Mouse (Mus musculus) intestine, postnatal 0 days (tissue): ENCODE data around the gene Dennd4c. TPM values are rescaled to one million over a fixed set of nuclear protein-coding genes. Genes with fewer than 3 reads are reported as not detected.

Source experiments
- ATAC-seq: fragments of 200-750 bp; cut with Nextera tagmentation; 2 replicates; pipeline ENCODE4 v1.8.0; 2017; ENCODE audit warnings: mild to moderate bottlenecking, moderate TSS enrichment, moderate library complexity
- H3K27ac ChIP-seq: fragments of 300-500 bp; sonication (generic); 2 replicates; pipeline ENCODE4 v1.5.1; 2014; ENCODE audit warnings: mild to moderate bottlenecking, low read depth, low read length, moderate library complexity
- H3K27me3 ChIP-seq: fragments of 300-500 bp; sonication (generic); replicated peaks from 2 replicates; pipeline ENCODE4 v1.6.1; 2014; ENCODE audit warnings: low read length, mixed read lengths; ENCODE audit not compliant: control insufficient read depth, insufficient read depth
- H3K36me3 ChIP-seq: fragments of 300-500 bp; sonication (generic); 2 replicates; pipeline ENCODE4 v1.6.1; 2014; ENCODE audit warnings: mild to moderate bottlenecking, moderate library complexity; ENCODE audit not compliant: control insufficient read depth, insufficient read depth
- H3K4me1 ChIP-seq: fragments of 300-500 bp; sonication (generic); replicated peaks from 2 replicates; pipeline ENCODE4 v1.6.1; 2014; ENCODE audit warnings: antibody characterized with exemption, low read length, mixed read lengths; ENCODE audit not compliant: control insufficient read depth, insufficient read depth
- H3K4me2 ChIP-seq: fragments of 300-500 bp; sonication (generic); replicated peaks from 2 replicates; pipeline ENCODE4 v1.6.1; 2014; ENCODE audit warnings: low read depth, mild to moderate bottlenecking, moderate library complexity
- H3K4me3 ChIP-seq: fragments of 300-500 bp; sonication (generic); 2 replicates; pipeline ENCODE4 v1.5.1; 2014; ENCODE audit warnings: low read depth, low read length
- H3K9ac ChIP-seq: fragments of 300-500 bp; sonication (generic); 2 replicates; pipeline ENCODE4 v1.6.1; 2014; ENCODE audit warnings: mild to moderate bottlenecking, low read depth, low read length
- H3K9me3 ChIP-seq: fragments of 300-500 bp; sonication (generic); 2 replicates; pipeline ENCODE4 v1.6.1; 2016; ENCODE audit warnings: mixed run types; ENCODE audit not compliant: control insufficient read depth
- CTCF ChIP-seq: sonication (generic); IDR thresholded peaks from 2 replicates; pipeline ENCODE4 v1.5.1; 2016; ENCODE audit warnings: low read depth, mild to moderate bottlenecking, control low read depth, antibody characterized with exemption, moderate library complexity
- WGBS: fragments of 180-500 bp; shearing (Covaris S2); extraction: QIAGEN DNeasy Blood & Tissue Kit; methylation state at CpG from one replicate; pipeline ENCODE4 v1.1.7; 2014; 5-methylcytosine and 5-hydroxymethylcytosine counted together
- polyA plus RNA-seq: library from polyadenylated mRNA; unstranded; fragments of >200 nt; fragmentation: Nextera tagmentation; extraction: Ambion mirVana; gene quantifications from 2 replicates; pipeline ENCODE4 v1.2.1, GENCODE M21; 2015

The Dennd4c gene
- polyA plus RNA-seq, 1 experiment from 2014 or later: 3.2 TPM

GRCm38 (mm10) chr4:86871988-86872387 lies 123.6 kb downstream of the Dennd4c start:
- H3K9me3 ChIP-seq: no peaks in the 10 kb centered on the region
- no peak overlapping the region for H3K9ac ChIP-seq
- no peak overlapping the region for H3K4me2 ChIP-seq
- no peak for ATAC-seq
- H3K4me3 ChIP-seq: no peak overlapping the region
- no peaks in the 10 kb centered on the region for H3K27me3 ChIP-seq
- no peaks in the 10 kb centered on the region for H3K4me1 ChIP-seq
- TF ChIP-seq CTCF: no peak
- no peak overlapping the region for H3K27ac ChIP-seq
- no peaks in the 10 kb centered on the region for H3K36me3 ChIP-seq

GRCm38 (mm10) chr4:86873072-86873471 lies 124.7 kb downstream of the Dennd4c start:
- no peak for TF ChIP-seq CTCF
- Histone ChIP-seq H3K4me2 (no peak overlapping the region), H3K27ac (no peak overlapping the region), H3K27me3 (no peaks in the 10 kb centered on the region), H3K4me1 (no peaks in the 10 kb centered on the region), H3K9me3 (no peaks in the 10 kb centered on the region), H3K9ac (no peak overlapping the region), H3K4me3 (no peak overlapping the region), H3K36me3 (no peaks in the 10 kb centered on the region)
- no peak for ATAC-seq
- WGBS: 55% methylated on average over 4 of the region's 4 CpGs

- peak; percentile 94 for ATAC-seq
- peak within 1 kb of the TSS; percentile 100 for H3K4me2 ChIP-seq
- no peaks in the 10 kb centered on the region for H3K9me3 ChIP-seq
- H3K36me3 ChIP-seq: no peaks in the 10 kb centered on the region
- H3K4me1 ChIP-seq: no peaks in the 10 kb centered on the region
- H3K27ac ChIP-seq: no peak within 1 kb of the TSS
- peak within 1 kb of the TSS; percentile 58 for H3K9ac ChIP-seq
- under 1% methylated on average over 51 of the region's 60 CpGs for WGBS
- TF ChIP-seq CTCF: peak; percentile 62
- peak within 1 kb of the TSS; percentile 70 for H3K4me3 ChIP-seq
- H3K27me3 ChIP-seq: no peaks in the 10 kb centered on the region
These were observed 125.9 kb downstream of the Dennd4c start, which contains the start of gene Acer2 for GRCm38 (mm10) chr4:86874146-86874847. TSS of gene Acer2 (plus strand) at chr4:86874396.

- no peak for TF ChIP-seq CTCF
- 96% methylated on average over 2 of the region's 2 CpGs for WGBS
- H3K4me3 ChIP-seq: no peak overlapping the region
These were observed 131.1 kb downstream of the Dennd4c start for GRCm38 (mm10) chr4:86879477-86879876.

GRCm38 (mm10) chr4:86881178-86881577 lies 132.8 kb downstream of the Dennd4c start:
- no peak overlapping the region for H3K4me3 ChIP-seq
- no peaks in the 10 kb centered on the region for H3K4me1 ChIP-seq
- H3K27me3 ChIP-seq: no peaks in the 10 kb centered on the region
- H3K4me2 ChIP-seq: no peak overlapping the region
- ATAC-seq: no peak
- no peak overlapping the region for H3K27ac ChIP-seq
- 77% methylated on average over 4 of the region's 4 CpGs for WGBS
- no peak overlapping the region for H3K9ac ChIP-seq
- TF ChIP-seq CTCF: no peak
- no peaks in the 10 kb centered on the region for H3K9me3 ChIP-seq
- H3K36me3 ChIP-seq: no peaks in the 10 kb centered on the region

More at GRCm38 (mm10) chr4:86879477-86879876, 131.1 kb downstream of the Dennd4c start:
- Histone ChIP-seq H3K27ac (no peak overlapping the region), H3K9me3 (no peaks in the 10 kb centered on the region), H3K4me1 (no peaks in the 10 kb centered on the region), H3K27me3 (no peaks in the 10 kb centered on the region), H3K36me3 (no peaks in the 10 kb centered on the region), H3K9ac (no peak overlapping the region), H3K4me2 (no peak overlapping the region)
- no peak for ATAC-seq

GRCm38 (mm10) chr4:86882413-86882812 lies 134.1 kb downstream of the Dennd4c start:
- H3K9ac ChIP-seq: no peak overlapping the region
- H3K4me3 ChIP-seq: no peak overlapping the region
- H3K27me3 ChIP-seq: no peaks in the 10 kb centered on the region
- no peak overlapping the region for H3K4me2 ChIP-seq
- 52% methylated on average over 2 of the region's 2 CpGs for WGBS
- TF ChIP-seq CTCF: no peak
- no peaks in the 10 kb centered on the region for H3K9me3 ChIP-seq
- no peaks in the 10 kb centered on the region for H3K36me3 ChIP-seq
- H3K4me1 ChIP-seq: no peaks in the 10 kb centered on the region
- H3K27ac ChIP-seq: no peak overlapping the region
- no peak for ATAC-seq
